Mouse (Mus musculus): ENCODE measurements around the gene Lrrc59.
A peak's percentile ranks its signal among the peaks of the same experiment; 100 is the strongest.
"Not testable (repeated sequence)": the region's sequence is repeated elsewhere in the genome, so short reads cannot be mapped to it uniquely, and the experiment has no call there.

Lrrc59 gene

GRCm38 (mm10) chr11:94632988-94633387 is 3.4 kb downstream of the Lrrc59 start:
- no peak for DNase-seq

- DNase-seq, result no peak
These were observed 4.9 kb downstream of the Lrrc59 start for GRCm38 (mm10) chr11:94634431-94634830.

GRCm38 (mm10) chr11:94644461-94645219 is 15.1 kb downstream of the Lrrc59 start:
- DNase-seq, result peak; percentile 51

- DNase-seq, result no peak
These were observed 16.9 kb downstream of the Lrrc59 start for GRCm38 (mm10) chr11:94646457-94646856.

GRCm38 (mm10) chr11:94651241-94651640 is 21.7 kb downstream of the Lrrc59 start:
- DNase-seq, result not testable (repeated sequence)

GRCm38 (mm10) chr11:94652973-94653372 is 23.4 kb downstream of the Lrrc59 start:
- DNase-seq, result no peak

- peak; percentile 88 for DNase-seq
These were observed 24.3 kb downstream of the Lrrc59 start, which contains the start of the genes Mrpl27 and Eme1 for GRCm38 (mm10) chr11:94653663-94654436. Gene Mrpl27, plus strand, starts transcription at chr11:94653767. Gene Eme1, minus strand, starts transcription at chr11:94653964.

GRCm38 (mm10) chr11:94661344-94661743 is 31.8 kb downstream of the Lrrc59 start:
- DNase-seq, result no peak

- DNase-seq, result no peak
These were observed 35.7 kb downstream of the Lrrc59 start for GRCm38 (mm10) chr11:94665281-94665680.

GRCm38 (mm10) chr11:94674984-94675383 is 45.4 kb downstream of the Lrrc59 start:
- DNase-seq, result peak; percentile 43

- DNase-seq, result no peak
These were observed 45.9 kb downstream of the Lrrc59 start for GRCm38 (mm10) chr11:94675446-94675845.

GRCm38 (mm10) chr11:94676308-94676707 is 46.7 kb downstream of the Lrrc59 start:
- DNase-seq, result no peak

GRCm38 (mm10) chr11:94676754-94677606 is 47.4 kb downstream of the Lrrc59 start, which contains the start of gene Xylt2:
Gene Xylt2, minus strand, starts transcription at chr11:94677515.
- DNase-seq, result peak; percentile 92

GRCm38 (mm10) chr11:94677607-94678145 is 48.1 kb downstream of the Lrrc59 start:
- no peak for DNase-seq

GRCm38 (mm10) chr11:94680639-94681038 is 51.1 kb downstream of the Lrrc59 start:
- no peak for DNase-seq

GRCm38 (mm10) chr11:94681640-94682039 is 52.1 kb downstream of the Lrrc59 start:
- DNase-seq, result no peak

GRCm38 (mm10) chr11:94682427-94682826 is 52.9 kb downstream of the Lrrc59 start:
- no peak for DNase-seq

- no peak for DNase-seq
These were observed 57.6 kb downstream of the Lrrc59 start for GRCm38 (mm10) chr11:94687178-94687577.

- DNase-seq, result not testable (repeated sequence)
These were observed 62.9 kb downstream of the Lrrc59 start for GRCm38 (mm10) chr11:94692502-94692901.

Measured in right cerebral cortex, adult 18-20 months (tissue).